Mouse (Mus musculus): ENCODE measurements at regions not wholly inside any gene's neighbourhood (a gene's known extent, or its start where the extent isn't known, plus 50 kb on each side); places are given as distances from the start of the nearest gene placed in this dataset.

DNA sequence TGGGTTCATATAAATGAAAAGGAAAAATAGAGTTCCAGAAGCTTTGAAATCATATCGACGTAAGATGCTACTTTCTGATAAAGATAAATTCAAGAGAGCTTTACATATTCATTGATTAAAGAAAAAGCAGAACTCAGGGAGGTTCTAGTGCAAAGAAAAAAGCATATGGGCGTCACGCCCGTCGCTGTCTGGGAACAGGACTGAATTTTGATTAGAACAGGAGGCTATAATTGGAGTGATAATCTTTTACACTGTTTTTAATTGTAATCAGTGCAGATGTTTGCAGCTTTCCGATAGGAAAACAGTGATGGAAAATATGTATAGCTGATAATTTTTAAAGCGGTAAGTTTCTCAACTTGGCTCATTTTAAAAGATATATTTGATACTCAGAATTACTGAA lies 428.2 kb upstream of the Ccnh start:
- no peak for DNase-seq (ENCODE audit: low read depth, low spot score)

DNA sequence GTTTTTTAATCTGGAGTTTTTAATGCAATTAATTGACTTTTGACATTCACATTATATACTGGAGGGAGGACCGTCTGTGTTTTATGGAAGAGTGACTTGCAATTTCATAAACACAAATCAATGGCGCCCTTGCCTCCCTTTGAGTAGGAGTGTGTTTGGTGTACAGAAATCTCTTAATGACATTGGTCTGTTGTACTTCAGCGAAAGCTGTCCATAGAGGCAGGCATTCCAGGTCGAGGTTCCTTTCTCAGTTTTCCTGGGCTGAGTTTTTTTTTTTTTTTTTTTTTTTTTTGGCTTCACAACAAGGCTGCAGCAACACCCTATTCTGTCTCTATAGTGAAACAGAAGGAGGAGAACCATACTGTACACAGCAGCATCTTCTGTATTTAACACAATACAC lies 427.4 kb upstream of the Ccnh start:
- no peak for DNase-seq (ENCODE audit: low read depth, low spot score)

- no peak for DNase-seq (ENCODE audit: low read depth, low spot score)
Measured at GRCm38 (mm10) chr13:84763916-84764315, 425.3 kb upstream of the Ccnh start.

DNA sequence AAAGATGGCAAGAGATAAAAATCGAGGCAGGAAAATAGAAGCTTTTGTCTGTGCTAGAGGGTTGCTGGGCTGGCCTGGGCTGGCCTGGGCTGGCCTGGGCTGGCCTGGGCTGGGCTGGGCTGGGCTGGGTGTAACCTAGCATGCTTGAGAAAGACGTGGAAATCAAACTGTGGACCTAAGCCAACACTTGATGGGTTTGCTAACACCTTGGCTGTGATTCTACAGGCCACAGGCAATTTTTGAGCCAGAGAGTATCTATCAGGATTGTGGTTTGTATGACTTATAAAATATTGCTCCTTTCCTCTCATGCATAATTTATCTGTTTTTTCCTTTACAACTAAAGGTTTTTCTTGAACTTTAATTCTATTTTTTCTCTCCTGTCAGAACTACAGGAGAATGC lies 417.3 kb upstream of the Ccnh start:
- no peak for DNase-seq (ENCODE audit: low read depth, low spot score)

DNA sequence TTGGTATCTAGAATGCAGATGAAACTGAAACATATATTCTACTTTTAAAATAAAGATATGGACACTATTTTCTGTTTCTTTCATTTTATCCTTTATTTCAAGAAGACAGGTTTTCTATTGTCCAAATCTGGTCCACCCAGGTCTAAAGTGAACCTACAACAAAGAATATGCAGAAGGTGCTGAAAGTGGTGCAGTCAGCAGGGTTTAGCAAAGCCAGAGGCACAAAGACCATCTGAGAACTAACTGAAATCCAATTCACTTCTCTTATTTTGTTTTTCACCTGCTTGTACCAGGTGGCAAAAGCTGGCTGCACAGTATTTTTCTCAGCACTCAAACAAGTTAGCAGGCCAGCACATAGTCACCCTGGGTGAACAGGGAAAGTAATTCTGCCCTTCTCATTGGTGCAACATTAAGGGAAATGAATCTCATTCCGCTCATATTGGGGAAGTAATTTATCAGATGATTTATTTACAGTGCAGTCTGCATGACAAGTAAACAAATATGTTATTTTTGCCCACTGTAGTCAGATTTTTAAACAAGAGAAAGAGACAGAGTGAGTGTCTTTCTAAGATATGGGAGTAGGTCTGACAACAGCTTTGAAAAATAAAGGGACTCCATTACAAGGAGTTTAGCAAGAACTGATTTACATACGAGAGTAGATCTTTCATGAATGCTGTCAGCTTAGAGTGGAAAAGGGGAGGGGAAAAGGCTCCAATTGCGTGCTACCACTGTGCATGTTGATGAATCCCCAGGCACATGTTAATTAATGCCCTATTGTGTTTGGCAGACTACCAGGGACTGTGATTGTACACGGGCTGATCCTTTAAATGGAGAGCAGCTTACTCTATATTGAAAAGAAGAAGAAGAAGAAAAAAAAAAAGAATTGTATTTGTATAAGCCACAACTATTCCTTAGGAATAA lies 405.9 kb upstream of the Ccnh start:
- peak; percentile 36 for DNase-seq (ENCODE audit: low read depth, low spot score)

DNA sequence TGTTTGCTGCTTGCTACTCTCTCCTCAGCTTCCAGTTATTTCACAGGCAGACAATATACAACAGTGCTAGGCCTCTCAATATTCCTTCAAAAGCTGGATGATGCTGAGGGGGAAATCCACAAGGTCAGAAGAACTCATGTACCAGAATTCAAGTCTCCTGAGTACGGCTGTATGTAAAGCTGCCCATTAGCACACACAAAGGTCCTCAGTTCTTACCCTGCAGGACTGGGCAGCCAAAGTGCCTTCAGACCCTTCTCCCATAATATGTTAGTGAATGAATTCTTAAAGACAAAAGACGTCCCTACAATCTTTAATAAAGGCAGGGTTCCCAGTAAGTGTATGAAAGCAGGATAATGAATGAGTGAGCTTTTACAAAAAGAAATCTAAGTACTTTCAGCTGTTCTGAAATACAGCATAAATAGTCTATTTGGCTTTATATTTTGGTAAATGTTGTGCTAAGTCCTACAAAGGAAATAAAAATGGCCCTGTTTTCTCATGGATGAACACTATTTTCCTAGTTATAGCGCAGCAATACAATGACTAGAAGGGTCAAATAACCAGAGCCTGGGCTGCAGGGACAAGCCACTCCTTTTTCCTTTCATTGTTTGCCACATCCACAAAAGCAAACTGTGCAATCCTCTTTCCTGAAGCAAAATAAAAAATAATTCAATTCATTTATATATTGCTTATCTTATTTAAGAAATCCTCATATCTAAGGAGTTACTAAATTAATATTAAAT lies 384.8 kb upstream of the Ccnh start:
- DNase-seq (ENCODE audit: low read depth, low spot score): no peak

DNA sequence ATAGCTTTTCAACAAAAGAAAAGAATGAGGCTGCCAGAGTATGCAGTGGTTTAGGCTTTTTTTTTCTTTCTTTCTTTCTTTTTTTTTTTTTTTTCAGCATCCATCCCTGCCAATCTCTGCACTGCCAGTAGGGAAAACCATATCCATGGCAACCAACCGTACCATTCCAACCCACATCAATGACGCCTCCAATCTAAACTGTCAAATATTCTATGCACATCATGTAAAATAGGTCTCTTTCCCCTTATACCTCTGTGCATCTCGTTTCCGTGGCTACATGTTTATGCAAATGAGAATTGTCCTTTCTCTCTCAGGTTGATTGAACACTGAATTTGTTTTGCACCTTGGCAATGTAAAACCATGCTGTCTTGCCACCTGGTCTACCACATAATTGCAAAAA lies 384.0 kb upstream of the Ccnh start:
- no peak for DNase-seq (ENCODE audit: low read depth, low spot score)

GRCm38 (mm10) chr13:84809605-84810004 lies 379.6 kb upstream of the Ccnh start:
- no peak for DNase-seq (ENCODE audit: low read depth, low spot score)
